Mouse (Mus musculus) heart, embryonic 14.5 days (tissue): ENCODE data around the gene Acp6. TPM values are rescaled to one million over a fixed set of nuclear protein-coding genes. Genes with fewer than 3 reads are reported as not detected.

Experiments used
- ATAC-seq: fragments of 200-750 bp; cut with Nextera tagmentation; 2 replicates; pipeline ENCODE4 v1.8.0; 2017; ENCODE audit warnings: low read depth, moderate TSS enrichment; ENCODE audit not compliant: insufficient number of reproducible peaks, insufficient read depth, low FRiP score
- H3K27ac ChIP-seq, 2 experiments: fragments of 200-500 bp in 1 of 2; fragments of 300-500 bp in 1 of 2; sonication (generic) in 1 of 2; replicated peaks in 1 of 2; 2 replicates each; pipeline ENCODE4 v1.5.1; 2012 to 2014; ENCODE audit warnings: low read depth in 2 of 2, low read length in 2 of 2, control low read depth in 1 of 2, mild to moderate bottlenecking in 1 of 2, mixed read lengths in 1 of 2; ENCODE audit not compliant: control insufficient read depth in 1 of 2, insufficient read depth in 1 of 2
- H3K27me3 ChIP-seq: fragments of 300-500 bp; sonication (generic); 2 replicates; pipeline ENCODE4 v1.6.1; 2014; ENCODE audit warnings: mild to moderate bottlenecking, low read length, control low read depth; ENCODE audit not compliant: control insufficient read depth, insufficient read depth
- H3K36me3 ChIP-seq: fragments of 300-500 bp; sonication (generic); 2 replicates; pipeline ENCODE4 v1.6.1; 2014; ENCODE audit warnings: mild to moderate bottlenecking, control low read depth, low read length, mixed read lengths; ENCODE audit not compliant: control insufficient read depth, insufficient read depth
- H3K4me1 ChIP-seq, 2 experiments: fragments of 200-500 bp in 1 of 2; fragments of 300-500 bp in 1 of 2; sonication (generic) in 1 of 2; 2 replicates each; pipeline ENCODE4 v1.6.1; 2012 to 2014; ENCODE audit warnings: low read length in 2 of 2, control low read depth in 1 of 2, mixed read lengths in 1 of 2; ENCODE audit not compliant: control insufficient read depth in 2 of 2, insufficient read depth in 2 of 2
- H3K4me2 ChIP-seq: fragments of 300-500 bp; sonication (generic); 2 replicates; pipeline ENCODE4 v1.6.1; 2014; ENCODE audit warnings: mild to moderate bottlenecking, low read length
- H3K4me3 ChIP-seq, 2 experiments: fragments of 200-500 bp in 1 of 2; fragments of 300-500 bp in 1 of 2; sonication (generic) in 1 of 2; 2 replicates each; pipeline ENCODE4 v1.5.1; 2012 to 2014; ENCODE audit warnings: low read length in 2 of 2, mild to moderate bottlenecking in 2 of 2, control low read depth in 1 of 2, low read depth in 1 of 2, moderate library complexity in 1 of 2; ENCODE audit not compliant: control insufficient read depth in 1 of 2, insufficient read depth in 1 of 2
- H3K9ac ChIP-seq: fragments of 300-500 bp; sonication (generic); 2 replicates; pipeline ENCODE4 v1.6.1; 2014; ENCODE audit warnings: mild to moderate bottlenecking, low read length
- H3K9me3 ChIP-seq: fragments of 300-500 bp; sonication (generic); 2 replicates; pipeline ENCODE4 v1.6.1; 2016; ENCODE audit warnings: low read length, control low read depth; ENCODE audit not compliant: control insufficient read depth
- WGBS: fragments of 180-500 bp; shearing (Covaris S2); extraction: QIAGEN DNeasy Blood & Tissue Kit; methylation state at CpG from one replicate; pipeline ENCODE4 v1.1.7; 2014; 5-methylcytosine and 5-hydroxymethylcytosine counted together
- polyA plus RNA-seq: library from polyadenylated mRNA; unstranded; fragments of >200 nt; fragmentation: Nextera tagmentation; extraction: Ambion mirVana; gene quantifications from 2 replicates; pipeline ENCODE4 v1.2.1, GENCODE M21; 2014

Acp6 gene
- polyA plus RNA-seq, 1 experiment from 2014 or later = 61.3 TPM

GRCm38 (mm10) chr3:97164477-97164876 lies 5.9 kb downstream of the Acp6 start:
- H3K9ac ChIP-seq = no peak overlapping the region
- peaks cover 5 to 23% of the 10 kb centered on the region in 2 experiments for H3K4me1 ChIP-seq
- no peak overlapping the region for H3K4me2 ChIP-seq
- no peaks in the 10 kb centered on the region for H3K9me3 ChIP-seq
- no peak overlapping the region for H3K4me3 ChIP-seq
- 48% methylated on average over 4 of the region's 4 CpGs for WGBS
- peaks cover 13% of the 10 kb centered on the region for H3K36me3 ChIP-seq
- no peak for ATAC-seq
- no peak overlapping the region for H3K27ac ChIP-seq
- H3K27me3 ChIP-seq = no peaks in the 10 kb centered on the region

DNA sequence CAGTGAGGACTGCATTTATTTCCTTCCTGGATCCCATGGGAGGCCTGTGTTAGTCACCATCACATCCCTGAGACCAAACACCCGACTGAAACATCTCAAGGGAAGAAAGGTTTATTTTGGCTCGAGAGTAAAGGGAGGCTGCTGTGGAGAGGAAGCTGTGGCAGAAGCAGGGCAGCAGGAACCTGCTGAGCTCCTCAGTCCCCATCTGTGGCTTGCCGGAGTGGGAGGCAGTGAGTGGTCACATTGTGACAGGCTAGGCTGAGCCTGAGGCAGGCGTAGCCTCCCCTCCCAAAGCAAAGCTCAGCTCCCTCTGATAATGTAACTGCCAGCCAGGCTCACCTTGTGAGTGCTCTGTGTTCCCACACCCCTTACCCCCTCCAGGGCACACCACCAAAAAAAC lies 8.5 kb downstream of the Acp6 start:
- no peak overlapping the region for H3K4me2 ChIP-seq
- no peak overlapping the region for H3K9ac ChIP-seq
- no peak overlapping the region for H3K27ac ChIP-seq
- no peak overlapping the region for H3K4me3 ChIP-seq
- WGBS = 42% methylated on average over 4 of the region's 4 CpGs
- H3K4me1 ChIP-seq = peaks cover under 1 to 3% of the 10 kb centered on the region in 2 experiments; a peak in 2 of 4 replicates
- H3K27me3 ChIP-seq = no peaks in the 10 kb centered on the region
- H3K9me3 ChIP-seq = no peaks in the 10 kb centered on the region
- ATAC-seq = no peak
- peaks cover 15% of the 10 kb centered on the region for H3K36me3 ChIP-seq

DNA sequence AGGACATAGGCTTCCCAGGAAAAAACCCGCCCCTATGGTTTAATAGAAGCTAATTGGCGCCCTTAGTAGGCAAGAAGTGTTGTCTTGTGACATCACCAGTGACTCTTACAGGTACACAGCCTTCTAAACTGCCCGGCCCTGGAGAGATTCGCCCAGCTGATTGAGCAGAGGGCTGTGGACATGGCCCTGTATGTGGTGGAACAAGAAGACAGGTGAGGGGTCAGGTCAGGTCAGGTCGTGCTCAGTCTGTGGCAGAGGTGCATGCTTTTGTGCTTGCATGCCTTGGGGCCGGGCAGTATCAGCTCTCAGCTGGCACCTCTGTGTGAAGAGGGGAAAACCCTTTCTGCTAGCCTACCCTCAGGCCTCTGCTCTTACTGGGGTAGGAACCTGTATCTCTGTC lies 13.0 kb downstream of the Acp6 start:
- Histone ChIP-seq H3K36me3 (peaks cover 33% of the 10 kb centered on the region), H3K9me3 (no peaks in the 10 kb centered on the region), H3K4me2 (no peak overlapping the region), H3K27ac (no peak overlapping the region), H3K9ac (no peak overlapping the region), H3K27me3 (no peaks in the 10 kb centered on the region), H3K4me3 (no peak overlapping the region), H3K4me1 (peaks cover 0 to 3% of the 10 kb centered on the region in 2 experiments; a peak in 1 of 4 replicates)
- no peak for ATAC-seq
- WGBS = 78% methylated on average over 6 of the region's 6 CpGs

- Histone ChIP-seq H3K4me1 (peaks cover 0 to under 1% of the 10 kb centered on the region in 2 experiments; a peak in 1 of 4 replicates), H3K27me3 (no peaks in the 10 kb centered on the region), H3K9me3 (no peaks in the 10 kb centered on the region), H3K9ac (no peak overlapping the region), H3K4me3 (no peak overlapping the region), H3K36me3 (peaks cover 40% of the 10 kb centered on the region), H3K27ac (no peak overlapping the region), H3K4me2 (no peak overlapping the region)
- ATAC-seq = no peak
- WGBS = 77% methylated on average over 9 of the region's 9 CpGs
Measured at GRCm38 (mm10) chr3:97172231-97172630, 13.7 kb downstream of the Acp6 start.

GRCm38 (mm10) chr3:97172632-97173031 lies 14.1 kb downstream of the Acp6 start:
- Histone ChIP-seq H3K4me1 (no peaks in the 10 kb centered on the region), H3K9me3 (no peaks in the 10 kb centered on the region), H3K4me2 (no peak overlapping the region), H3K36me3 (peaks cover 43% of the 10 kb centered on the region), H3K9ac (no peak overlapping the region), H3K4me3 (no peak overlapping the region), H3K27ac (no peak overlapping the region), H3K27me3 (no peaks in the 10 kb centered on the region)
- 78% methylated on average over 5 of the region's 5 CpGs for WGBS
- ATAC-seq = no peak

DNA sequence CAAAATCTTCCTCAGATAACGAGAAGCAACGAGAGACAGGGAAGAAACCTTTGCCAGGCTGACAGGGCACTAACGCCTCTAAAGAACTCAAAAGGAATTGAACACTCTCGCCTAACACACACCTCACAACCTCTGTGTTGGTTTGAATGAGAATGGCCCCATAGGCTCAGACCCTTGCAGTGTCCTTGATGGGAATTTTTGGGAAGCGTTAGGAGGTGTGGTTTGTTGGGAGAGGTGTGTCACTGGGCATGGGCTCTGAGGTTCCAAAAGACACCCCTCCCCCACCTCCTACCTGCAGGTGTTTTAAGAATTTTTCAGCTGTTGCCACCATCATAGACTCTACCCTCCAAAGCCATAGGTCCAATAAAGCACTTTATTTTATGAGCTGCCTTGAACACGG lies 20.3 kb downstream of the Acp6 start:
- 71% methylated on average over 6 of the region's 6 CpGs for WGBS
- H3K36me3 ChIP-seq = peaks cover 31% of the 10 kb centered on the region
- H3K27ac ChIP-seq = no peak overlapping the region
- H3K4me3 ChIP-seq = no peak overlapping the region
- no peak overlapping the region for H3K4me2 ChIP-seq
- H3K9me3 ChIP-seq = no peaks in the 10 kb centered on the region
- H3K9ac ChIP-seq = no peak overlapping the region
- ATAC-seq = no peak
- no peaks in the 10 kb centered on the region for H3K27me3 ChIP-seq
- no peaks in the 10 kb centered on the region for H3K4me1 ChIP-seq

DNA sequence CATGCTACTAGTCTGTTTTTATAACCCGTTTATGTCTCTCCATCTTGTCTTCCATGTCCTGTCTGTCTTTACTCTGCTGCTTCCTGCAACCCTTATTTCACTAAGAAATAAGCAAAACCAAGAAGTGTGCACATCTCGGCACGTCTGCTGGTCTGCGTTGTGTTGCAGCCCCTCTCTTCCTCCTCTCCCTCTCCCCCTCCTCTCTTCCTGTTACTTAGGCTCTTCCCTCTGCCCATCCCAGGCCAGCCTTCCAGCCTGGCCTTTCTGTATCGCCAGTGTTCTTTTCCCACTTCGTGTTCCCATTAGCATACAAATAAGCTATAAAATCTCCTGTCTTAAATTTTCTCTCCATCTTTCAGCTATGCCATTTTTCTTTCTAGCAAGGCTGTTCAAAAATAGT lies 21.9 kb downstream of the Acp6 start:
- Histone ChIP-seq H3K36me3 (peaks cover 23% of the 10 kb centered on the region), H3K4me2 (no peak overlapping the region), H3K4me3 (no peak overlapping the region), H3K4me1 (no peaks in the 10 kb centered on the region), H3K27ac (no peak overlapping the region), H3K9me3 (no peaks in the 10 kb centered on the region), H3K27me3 (no peaks in the 10 kb centered on the region), H3K9ac (no peak overlapping the region)
- ATAC-seq = no peak
- 48% methylated on average over 6 of the region's 6 CpGs for WGBS

DNA sequence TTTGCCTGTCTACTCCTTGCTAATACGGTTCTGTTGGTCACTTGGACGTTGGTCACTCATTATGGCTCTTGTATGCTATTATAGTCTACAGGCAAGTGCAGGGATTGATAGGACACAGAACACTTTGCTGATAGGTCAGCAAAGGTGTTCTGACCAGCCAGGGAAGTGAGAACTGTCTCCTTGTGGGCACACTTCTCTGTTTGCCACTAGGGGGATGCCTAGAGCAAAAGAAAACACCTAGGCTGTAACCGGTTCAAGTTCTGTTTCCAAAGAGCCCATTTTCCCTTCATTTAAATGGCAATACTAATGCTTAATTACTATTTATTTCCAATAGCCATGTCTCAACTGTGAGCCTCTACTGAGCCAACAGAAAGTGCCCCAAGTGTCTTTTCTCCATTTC lies 25.2 kb downstream of the Acp6 start:
- no peak overlapping the region for H3K9ac ChIP-seq
- no peaks in the 10 kb centered on the region for H3K36me3 ChIP-seq
- 29% methylated on average over 3 of the region's 3 CpGs for WGBS
- H3K27ac ChIP-seq = no peak overlapping the region
- no peak for ATAC-seq
- no peak overlapping the region for H3K4me3 ChIP-seq
- H3K9me3 ChIP-seq = no peaks in the 10 kb centered on the region
- H3K4me1 ChIP-seq = no peaks in the 10 kb centered on the region; a peak in 1 of 4 replicates
- no peak overlapping the region for H3K4me2 ChIP-seq
- H3K27me3 ChIP-seq = no peaks in the 10 kb centered on the region; the same call in 1 of the 2 replicates
